In the genomic region with DNA sequence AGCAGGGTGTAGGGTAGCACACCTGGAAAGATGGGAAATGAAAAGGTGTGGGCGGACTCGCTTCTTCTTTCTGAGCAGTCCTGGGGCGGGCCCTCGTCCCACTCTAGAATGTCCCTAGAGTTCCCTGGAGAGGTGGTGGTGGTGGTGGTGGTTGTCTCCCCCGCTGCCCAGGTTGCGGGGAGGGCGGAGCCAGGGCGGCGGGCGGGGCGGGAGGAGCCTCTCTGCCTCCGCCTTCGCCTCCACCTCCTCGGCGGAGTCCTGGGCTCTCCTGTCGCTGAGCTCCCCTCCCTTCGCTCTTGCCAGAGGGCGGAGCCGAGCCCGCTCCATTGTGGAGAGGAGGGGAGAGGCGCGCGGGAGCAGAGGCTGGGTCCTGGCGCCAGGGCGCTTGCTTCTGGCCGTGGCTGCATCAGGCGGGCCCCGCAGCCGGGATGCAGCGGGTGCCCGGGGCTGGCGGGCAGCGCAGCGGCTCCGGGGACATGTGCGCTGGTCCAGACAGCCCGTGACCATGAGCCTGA, we compare ENCODE assay signal across 8 mouse cellular contexts. TPM values are rescaled to one million over a fixed set of nuclear protein-coding genes. Genes with fewer than 3 reads are reported as not detected.
DNase-seq lines count a peak whose midpoint lies in the region; ATAC-seq lines count a peak whose summit lies in the region.

No protein-coding gene starts in this region.

- WGBS in hindbrain, embryonic 13.5 days, result 0% methylated on average over 33 of the region's 37 CpGs

- peak overlapping the region; percentile 99 for H3K9ac ChIP-seq in hindbrain, embryonic 13.5 days

- peaks cover 35% of the 10 kb centered on the region for H3K36me3 ChIP-seq in hindbrain, embryonic 13.5 days

- H3K9me3 ChIP-seq in hindbrain, embryonic 13.5 days, result no peaks in the 10 kb centered on the region

- DNase-seq in WW6 (ENCODE audit: low read depth, low spot score), result peak; percentile 90
- DNase-seq in cerebellum, postnatal 10 days, result peak; percentile 90 to 95
- peak; percentile 68 to 72 for DNase-seq in frontal cortex, postnatal 14 days (ENCODE audit: low spot score in 2 of 2)
- peak; percentile 66 to 84 for DNase-seq in left cerebral cortex, adult 8-10 months (ENCODE audit: low spot score in 2 of 2)
- DNase-seq in right cerebral cortex, postnatal 14 days, result peak; percentile 78
- DNase-seq in urinary bladder, postnatal 25 days (ENCODE audit: low spot score), result peak; percentile 74

- no peaks in the 10 kb centered on the region for H3K27me3 ChIP-seq in hindbrain, embryonic 13.5 days

- H3K4me2 ChIP-seq in hindbrain, embryonic 13.5 days, result peak overlapping the region; percentile 83

- H3K4me1 ChIP-seq in hindbrain, embryonic 13.5 days (replicated peaks), result peaks cover 57% of the 10 kb centered on the region

- peak overlapping the region; percentile 90 for H3K4me3 ChIP-seq in hindbrain, embryonic 13.5 days

- peak; percentile 43 for ATAC-seq in hindbrain, embryonic 13.5 days (ENCODE audit: low FRiP score)
- peak; percentile 23 for ATAC-seq in megakaryocyte, adult 5-6 weeks (ENCODE audit: poor library complexity, severe bottlenecking)

- H3K27ac ChIP-seq in hindbrain, embryonic 13.5 days, result peak overlapping the region; percentile 94

RNA-seq across cellular contexts. Expression of gene Mtmr4, which starts 3.4 kb away (rescaled TPM):
- 60.4 and 60.7 TPM in 2 replicates for polyA plus RNA-seq in hindbrain, embryonic 13.5 days (2015; fragmentation: Nextera tagmentation; extraction: Ambion mirVana)
- 10 to 100 TPM; 79.3 to 88.0 (median 83.9) TPM for total RNA-seq in left cerebral cortex, adult 8-10 months (2022)
- 14.6 and 18.2 TPM in 2 replicates for total RNA-seq in megakaryocyte, adult 5-6 weeks (2015)
- 25.9 and 28.1 TPM in 2 replicates for total RNA-seq in megakaryocyte, adult 5-6 weeks (2017)

RNA-seq across cellular contexts. Expression of gene Hsf5, which starts 21.6 kb away (rescaled TPM):
- polyA plus RNA-seq in hindbrain, embryonic 13.5 days (2015; fragmentation: Nextera tagmentation; extraction: Ambion mirVana), result 0.51 and 0.63 TPM in 2 replicates
- total RNA-seq in left cerebral cortex, adult 8-10 months (2022), result under 1 TPM; 0.50 to 0.71 (median 0.60) TPM
- total RNA-seq in megakaryocyte, adult 5-6 weeks (2015), result 0.09 TPM in 1 of 2 replicates, not detected in the other
- total RNA-seq in megakaryocyte, adult 5-6 weeks (2017), result 0.07 TPM in 1 of 2 replicates, not detected in the other

RNA-seq across cellular contexts. Expression of gene Sept4, which starts 26.7 kb away (rescaled TPM):
- polyA plus RNA-seq in hindbrain, embryonic 13.5 days (2015; fragmentation: Nextera tagmentation; extraction: Ambion mirVana), result 20.2 and 22.4 TPM in 2 replicates
- 100 to 1,000 TPM; 230 to 282 (median 253) TPM for total RNA-seq in left cerebral cortex, adult 8-10 months (2022)
- total RNA-seq in megakaryocyte, adult 5-6 weeks (2015), result 1.0 TPM in 1 of 2 replicates, not detected in the other
- 0.26 and 4.6 TPM in 2 replicates for total RNA-seq in megakaryocyte, adult 5-6 weeks (2017)

RNA-seq across cellular contexts. Expression of gene Gm11492, which starts 28.9 kb away (rescaled TPM):
- not detected in 2 replicates for polyA plus RNA-seq in hindbrain, embryonic 13.5 days (2015; fragmentation: Nextera tagmentation; extraction: Ambion mirVana)
- total RNA-seq in left cerebral cortex, adult 8-10 months (2022), result under 1 TPM in 2 of 4 experiments, not detected in 2; 0.17 to 0.19 TPM
- total RNA-seq in megakaryocyte, adult 5-6 weeks (2015), result not detected in 2 replicates
- not detected in 2 replicates for total RNA-seq in megakaryocyte, adult 5-6 weeks (2017)

Comparison
In these comparisons a context has a peak if more than half of its experiments do, and no peak if none do; other contexts are left out.
1. Peak in every context shown above with its lines: DNase-seq, ATAC-seq, H3K4me3 ChIP-seq and H3K27ac ChIP-seq.
2. RNA of gene Sept4, which starts 26.7 kb away (total RNA-seq): 230 to 282 TPM in left cerebral cortex, adult 8-10 months; 0.26 to 4.6 TPM in megakaryocyte, adult 5-6 weeks; every median in the first group is over 10 times any median in the second.